Mouse (Mus musculus): ENCODE measurements around the gene Psmd2.

Gene Psmd2

GRCm38 (mm10) chr16:20700036-20700435, 48.6 kb downstream of the Psmd2 start:
- intact Hi-C loops (cut with DNase I): no loop called here

GRCm38 (mm10) chr16:20701316-20701715, 49.9 kb downstream of the Psmd2 start:
- intact Hi-C loops (cut with DNase I): no loop called here

- intact Hi-C loops (cut with DNase I): no loop called here
Observed at GRCm38 (mm10) chr16:20701729-20702521, 50.5 kb downstream of the Psmd2 start.

- intact Hi-C loops (cut with DNase I): no loop called here
Observed at GRCm38 (mm10) chr16:20702522-20702893, 51.1 kb downstream of the Psmd2 start.

GRCm38 (mm10) chr16:20703071-20703470, 51.6 kb downstream of the Psmd2 start:
- intact Hi-C loops (cut with DNase I): no loop called here

GRCm38 (mm10) chr16:20703699-20704400, 52.4 kb downstream of the Psmd2 start:
- intact Hi-C loops (cut with DNase I): no loop called here

- intact Hi-C loops (cut with DNase I): no loop called here
Observed at GRCm38 (mm10) chr16:20705786-20706185, 54.3 kb downstream of the Psmd2 start.

- intact Hi-C loops (cut with DNase I): no loop called here
Observed at GRCm38 (mm10) chr16:20706407-20707055, 55.1 kb downstream of the Psmd2 start.

- intact Hi-C loops (cut with DNase I): no loop called here
Observed at GRCm38 (mm10) chr16:20708220-20708938, 56.9 kb downstream of the Psmd2 start.

- intact Hi-C loops (cut with DNase I): no loop called here
Observed at GRCm38 (mm10) chr16:20708939-20709734, 57.7 kb downstream of the Psmd2 start.

GRCm38 (mm10) chr16:20710370-20710769, 58.9 kb downstream of the Psmd2 start:
- intact Hi-C loops (cut with DNase I): loop anchor here (5.0 kb wide), 1 partner anchor 33 kb away; no protein-coding TSS in a partner anchor

GRCm38 (mm10) chr16:20710810-20711209, 59.4 kb downstream of the Psmd2 start:
- intact Hi-C loops (cut with DNase I): loop anchor here (5.0 kb wide), 1 partner anchor 34 kb away; no protein-coding TSS in a partner anchor

GRCm38 (mm10) chr16:20712190-20712589, 60.7 kb downstream of the Psmd2 start:
- intact Hi-C loops (cut with DNase I): loop anchor here (5.0 kb wide), 1 partner anchor 35 kb away; no protein-coding TSS in a partner anchor

- intact Hi-C loops (cut with DNase I): loop anchor here (5.0 kb wide), 1 partner anchor 36 kb away; no protein-coding TSS in a partner anchor
Observed at GRCm38 (mm10) chr16:20712889-20713288, 61.4 kb downstream of the Psmd2 start.

Small RNAs within 50 kb of the gene (microRNA-seq; reads per million reads assigned to microRNA genes)
- 6.4 to 12.3 reads per million in 2 experiments for gene Mir1224
